Mouse (Mus musculus) intestine, postnatal 0 days (tissue): ENCODE measurements at regions not wholly inside any gene's neighbourhood (a gene's known extent, or its start where the extent isn't known, plus 50 kb on each side); places are given as distances from the start of the nearest gene placed in this dataset.

Source experiments
- ATAC-seq: fragments of 200-750 bp; cut with Nextera tagmentation; 2 replicates; pipeline ENCODE4 v1.8.0; 2017; ENCODE audit warnings: mild to moderate bottlenecking, moderate TSS enrichment, moderate library complexity
- H3K27ac ChIP-seq: fragments of 300-500 bp; sonication (generic); 2 replicates; pipeline ENCODE4 v1.5.1; 2014; ENCODE audit warnings: mild to moderate bottlenecking, low read depth, low read length, moderate library complexity
- H3K27me3 ChIP-seq: fragments of 300-500 bp; sonication (generic); replicated peaks from 2 replicates; pipeline ENCODE4 v1.6.1; 2014; ENCODE audit warnings: low read length, mixed read lengths; ENCODE audit not compliant: control insufficient read depth, insufficient read depth
- H3K36me3 ChIP-seq: fragments of 300-500 bp; sonication (generic); 2 replicates; pipeline ENCODE4 v1.6.1; 2014; ENCODE audit warnings: mild to moderate bottlenecking, moderate library complexity; ENCODE audit not compliant: control insufficient read depth, insufficient read depth
- H3K4me1 ChIP-seq: fragments of 300-500 bp; sonication (generic); replicated peaks from 2 replicates; pipeline ENCODE4 v1.6.1; 2014; ENCODE audit warnings: antibody characterized with exemption, low read length, mixed read lengths; ENCODE audit not compliant: control insufficient read depth, insufficient read depth
- H3K4me2 ChIP-seq: fragments of 300-500 bp; sonication (generic); replicated peaks from 2 replicates; pipeline ENCODE4 v1.6.1; 2014; ENCODE audit warnings: low read depth, mild to moderate bottlenecking, moderate library complexity
- H3K4me3 ChIP-seq: fragments of 300-500 bp; sonication (generic); 2 replicates; pipeline ENCODE4 v1.5.1; 2014; ENCODE audit warnings: low read depth, low read length
- H3K9ac ChIP-seq: fragments of 300-500 bp; sonication (generic); 2 replicates; pipeline ENCODE4 v1.6.1; 2014; ENCODE audit warnings: mild to moderate bottlenecking, low read depth, low read length
- H3K9me3 ChIP-seq: fragments of 300-500 bp; sonication (generic); 2 replicates; pipeline ENCODE4 v1.6.1; 2016; ENCODE audit warnings: mixed run types; ENCODE audit not compliant: control insufficient read depth
- CTCF ChIP-seq: sonication (generic); IDR thresholded peaks from 2 replicates; pipeline ENCODE4 v1.5.1; 2016; ENCODE audit warnings: low read depth, mild to moderate bottlenecking, control low read depth, antibody characterized with exemption, moderate library complexity
- WGBS: fragments of 180-500 bp; shearing (Covaris S2); extraction: QIAGEN DNeasy Blood & Tissue Kit; methylation state at CpG from one replicate; pipeline ENCODE4 v1.1.7; 2014; 5-methylcytosine and 5-hydroxymethylcytosine counted together

- WGBS = 48% methylated on average over 11 of the region's 11 CpGs
- Histone ChIP-seq H3K4me2 (no peak overlapping the region), H3K9ac (no peak overlapping the region), H3K36me3 (no peaks in the 10 kb centered on the region), H3K4me1 (no peaks in the 10 kb centered on the region), H3K4me3 (no peak overlapping the region), H3K27me3 (peaks cover 13% of the 10 kb centered on the region; the same call in 1 of the 2 replicates), H3K9me3 (no peaks in the 10 kb centered on the region), H3K27ac (no peak overlapping the region)
- ATAC-seq = no peak
- no peak for TF ChIP-seq CTCF
Observed at GRCm38 (mm10) chr15:102776218-102776850, 54.4 kb upstream of the Calcoco1 start.

DNA sequence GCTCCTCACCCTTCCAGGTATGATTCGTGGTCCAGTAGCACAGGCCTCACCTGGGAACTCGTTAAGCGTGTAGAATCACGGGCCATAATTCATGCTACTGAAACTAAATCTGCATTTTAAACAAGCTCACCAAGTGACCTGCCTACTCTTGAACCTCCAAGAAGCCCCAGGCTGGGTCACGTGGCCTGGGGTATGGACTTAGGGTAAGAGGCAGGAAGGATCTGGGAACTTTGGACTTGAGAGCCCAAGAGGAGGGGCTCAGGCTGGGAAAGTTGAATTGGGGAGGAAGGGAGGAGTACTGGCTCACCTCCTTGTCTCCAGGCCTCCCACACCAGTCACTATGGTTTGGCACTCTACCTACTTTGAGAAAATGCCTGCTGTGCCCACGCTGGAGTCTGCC is 58.6 kb upstream of the Calcoco1 start:
- WGBS = 76% methylated on average over 6 of the region's 6 CpGs
- H3K4me3 ChIP-seq = no peak overlapping the region
- H3K4me2 ChIP-seq = no peak overlapping the region
- no peak overlapping the region for H3K27ac ChIP-seq
- no peak overlapping the region for H3K9ac ChIP-seq
- H3K27me3 ChIP-seq = no peaks in the 10 kb centered on the region; the same call in none of the 2 replicates
- no peak for ATAC-seq
- H3K9me3 ChIP-seq = no peaks in the 10 kb centered on the region
- no peaks in the 10 kb centered on the region for H3K36me3 ChIP-seq
- no peak for TF ChIP-seq CTCF
- no peaks in the 10 kb centered on the region for H3K4me1 ChIP-seq

DNA sequence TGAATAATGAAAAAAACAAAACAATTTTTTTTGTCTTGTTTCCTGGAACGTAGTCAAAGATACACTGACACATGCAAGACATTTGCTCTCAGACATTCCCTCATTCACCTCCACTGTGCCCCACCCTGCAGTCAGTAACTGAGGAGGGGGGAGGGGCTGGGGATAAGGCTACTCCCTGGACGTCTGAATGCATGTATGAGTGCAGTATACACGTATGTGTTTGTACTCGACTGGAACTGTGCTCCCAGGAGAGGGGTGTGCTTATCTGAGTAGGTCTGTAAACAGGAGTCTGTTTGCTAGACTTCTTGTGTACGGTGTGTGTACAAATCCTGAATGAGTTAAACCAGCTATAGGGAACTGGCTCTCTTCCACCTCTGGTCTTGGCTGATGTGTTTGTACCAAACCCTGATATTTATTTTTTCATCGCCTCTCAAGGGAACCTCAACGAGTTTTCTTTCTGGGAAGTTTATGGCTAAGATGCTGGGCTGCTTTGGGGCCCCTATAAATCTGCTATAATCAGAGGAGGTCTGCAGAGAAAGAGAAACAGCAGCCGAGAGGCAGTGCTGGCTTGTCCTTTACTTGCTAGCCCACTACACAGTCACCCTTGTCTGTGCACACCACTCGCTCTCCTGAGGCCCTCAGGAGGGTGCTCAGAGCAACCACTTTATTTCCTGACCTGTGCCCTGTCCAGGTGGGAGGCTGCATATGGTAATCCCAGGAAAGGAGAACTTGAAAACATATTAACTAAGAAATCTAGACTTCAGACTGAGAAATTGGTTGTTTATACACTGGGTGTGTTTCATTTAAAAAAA is 61.2 kb upstream of the Calcoco1 start:
- Histone ChIP-seq H3K36me3 (no peaks in the 10 kb centered on the region), H3K9me3 (no peaks in the 10 kb centered on the region), H3K27me3 (no peaks in the 10 kb centered on the region; the same call in 1 of the 2 replicates), H3K4me2 (no peak overlapping the region), H3K9ac (no peak overlapping the region), H3K4me3 (no peak overlapping the region), H3K27ac (no peak overlapping the region), H3K4me1 (no peaks in the 10 kb centered on the region)
- WGBS = 13% methylated on average over 9 of the region's 9 CpGs
- ATAC-seq = 0 out of 2 replicates have a peak, but pooled peaks have one; percentile 33
- TF ChIP-seq CTCF = no peak

DNA sequence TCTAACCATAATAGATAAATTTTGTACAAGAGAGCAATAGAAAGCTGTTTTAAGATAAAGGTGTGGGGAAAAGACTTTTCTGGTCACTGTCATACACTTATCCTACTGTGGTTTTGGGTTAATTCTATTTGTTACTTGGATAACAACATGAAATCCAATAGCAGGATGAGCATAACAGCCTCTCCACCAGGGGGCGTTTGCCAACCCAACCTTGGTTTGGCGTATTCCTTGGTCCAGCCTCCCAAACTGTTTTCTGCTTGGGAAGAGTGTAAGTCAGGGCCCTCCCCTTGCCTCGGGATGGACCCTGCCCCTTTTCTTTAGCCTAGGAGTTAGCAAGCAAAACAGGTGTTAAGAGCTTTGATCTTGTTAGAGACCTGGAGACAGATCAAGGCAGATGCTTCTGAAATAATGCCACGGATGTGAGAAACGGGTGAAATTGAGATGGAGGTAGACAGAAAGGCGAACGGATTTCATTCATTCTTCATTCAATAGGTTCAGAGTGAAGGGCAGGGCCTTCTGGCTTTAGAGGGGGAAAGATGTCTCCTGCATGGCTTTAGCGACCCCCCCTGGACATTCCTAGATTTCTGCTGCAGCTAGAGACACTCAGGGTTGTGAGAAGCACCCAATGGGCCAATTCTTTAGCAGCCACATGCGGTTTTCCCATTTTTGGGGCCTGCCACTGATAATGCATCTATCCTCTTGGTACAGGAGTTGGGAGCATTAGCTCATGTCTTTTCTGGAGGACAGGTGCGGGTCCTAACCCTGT is 63.3 kb upstream of the Calcoco1 start:
- no peaks in the 10 kb centered on the region for H3K4me1 ChIP-seq
- peak; percentile 80 for TF ChIP-seq CTCF
- H3K9me3 ChIP-seq = no peaks in the 10 kb centered on the region
- no peak overlapping the region for H3K4me2 ChIP-seq
- H3K4me3 ChIP-seq = no peak overlapping the region
- peaks cover 4% of the 10 kb centered on the region; the same call in 1 of the 2 replicates for H3K27me3 ChIP-seq
- 29% methylated on average over 10 of the region's 10 CpGs for WGBS
- no peaks in the 10 kb centered on the region for H3K36me3 ChIP-seq
- ATAC-seq = no peak
- no peak overlapping the region for H3K9ac ChIP-seq
- H3K27ac ChIP-seq = no peak overlapping the region

- Histone ChIP-seq H3K4me3 (no peak overlapping the region), H3K4me1 (no peaks in the 10 kb centered on the region), H3K9ac (no peak overlapping the region), H3K9me3 (no peaks in the 10 kb centered on the region), H3K36me3 (no peaks in the 10 kb centered on the region), H3K27ac (no peak overlapping the region), H3K4me2 (no peak overlapping the region), H3K27me3 (peaks cover 4% of the 10 kb centered on the region; the same call in 1 of the 2 replicates)
- no peak for TF ChIP-seq CTCF
- WGBS = 52% methylated on average over 7 of the region's 7 CpGs
- ATAC-seq = no peak
Observed at GRCm38 (mm10) chr15:102788846-102789518, 67.0 kb upstream of the Calcoco1 start.
